Mouse (Mus musculus) embryonic facial prominence, embryonic 13.5 days (tissue): ENCODE data around the gene Ccdc107. TPM values are rescaled to one million over a fixed set of nuclear protein-coding genes. Genes with fewer than 3 reads are reported as not detected.

Experiments
- ATAC-seq: fragments of 200-750 bp; cut with Nextera tagmentation; 2 replicates; pipeline ENCODE4 v1.8.0; 2017; ENCODE audit warnings: low read depth; ENCODE audit not compliant: insufficient number of reproducible peaks, insufficient read depth, low FRiP score, low TSS enrichment
- H3K27ac ChIP-seq: fragments of 300-500 bp; sonication (generic); 2 replicates; pipeline ENCODE4 v1.5.1; 2015; ENCODE audit warnings: moderate library complexity, mild to moderate bottlenecking, inconsistent platforms
- H3K27me3 ChIP-seq: fragments of 300-500 bp; sonication (generic); 2 replicates; pipeline ENCODE4 v1.6.1; 2015; ENCODE audit warnings: mild to moderate bottlenecking, inconsistent platforms
- H3K36me3 ChIP-seq: fragments of 300-500 bp; sonication (generic); 2 replicates; pipeline ENCODE4 v1.6.1; 2015; ENCODE audit warnings: mild to moderate bottlenecking, inconsistent platforms
- H3K4me1 ChIP-seq: fragments of 300-500 bp; sonication (generic); 2 replicates; pipeline ENCODE4 v1.6.1; 2015; ENCODE audit warnings: inconsistent platforms
- H3K4me2 ChIP-seq: fragments of 300-500 bp; sonication (generic); 2 replicates; pipeline ENCODE4 v1.6.1; 2015; ENCODE audit warnings: moderate library complexity, mild to moderate bottlenecking, inconsistent platforms
- H3K4me3 ChIP-seq: fragments of 300-500 bp; sonication (generic); 2 replicates; pipeline ENCODE4 v1.5.1; 2015; ENCODE audit warnings: mild to moderate bottlenecking, inconsistent platforms
- H3K9ac ChIP-seq: fragments of 300-500 bp; sonication (generic); 2 replicates; pipeline ENCODE4 v1.6.1; 2015; ENCODE audit warnings: mild to moderate bottlenecking, inconsistent platforms
- H3K9me3 ChIP-seq: fragments of 300-500 bp; sonication (generic); 2 replicates; pipeline ENCODE4 v1.6.1; 2016; ENCODE audit warnings: inconsistent platforms
- WGBS: fragments of 180-500 bp; shearing (Covaris S2); methylation state at CpG from one replicate; pipeline ENCODE4 v1.1.7; 2015; ENCODE audit warnings: mixed read lengths; 5-methylcytosine and 5-hydroxymethylcytosine counted together
- polyA plus RNA-seq: library from polyadenylated mRNA; unstranded; fragments of >200 nt; fragmentation: Nextera tagmentation; extraction: Ambion mirVana; gene quantifications from 2 replicates; pipeline ENCODE4 v1.2.1, GENCODE M21; 2015

Gene Ccdc107
- polyA plus RNA-seq, 1 experiment from 2014 or later, result 66.2 TPM

GRCm38 (mm10) chr4:43515764-43516708, 23.3 kb downstream of the Ccdc107 start:
- H3K4me2 ChIP-seq, result no peak overlapping the region
- no peak for ATAC-seq
- no peak overlapping the region for H3K27ac ChIP-seq
- H3K36me3 ChIP-seq, result peaks cover 29% of the 10 kb centered on the region
- H3K9me3 ChIP-seq, result no peaks in the 10 kb centered on the region
- 70% methylated on average over 11 of the region's 11 CpGs for WGBS
- no peak overlapping the region for H3K4me3 ChIP-seq
- H3K27me3 ChIP-seq, result peaks cover 9% of the 10 kb centered on the region
- no peak overlapping the region for H3K9ac ChIP-seq
- peaks cover 28% of the 10 kb centered on the region for H3K4me1 ChIP-seq

GRCm38 (mm10) chr4:43519551-43519950, 26.9 kb downstream of the Ccdc107 start:
- Histone ChIP-seq H3K4me1 (peaks cover 49% of the 10 kb centered on the region), H3K4me3 (peak overlapping the region; percentile 26)
- ATAC-seq, result no peak

GRCm38 (mm10) chr4:43519956-43520355, 27.3 kb downstream of the Ccdc107 start:
- H3K9me3 ChIP-seq, result no peaks in the 10 kb centered on the region
- peaks cover 53% of the 10 kb centered on the region for H3K4me1 ChIP-seq
- peaks cover 27% of the 10 kb centered on the region for H3K27me3 ChIP-seq
- 12% methylated on average over 6 of the region's 6 CpGs for WGBS
- peak overlapping the region; percentile 54 for H3K4me2 ChIP-seq
- peaks cover 27% of the 10 kb centered on the region for H3K36me3 ChIP-seq
- H3K4me3 ChIP-seq, result peak overlapping the region; percentile 26
- no peak overlapping the region for H3K27ac ChIP-seq
- 0 out of 2 replicates have a peak overlapping the region, but pooled peaks have one; percentile 22 for H3K9ac ChIP-seq
- no peak for ATAC-seq

More at GRCm38 (mm10) chr4:43519551-43519950, 26.9 kb downstream of the Ccdc107 start:
- peak overlapping the region; percentile 54 for H3K4me2 ChIP-seq
- no peaks in the 10 kb centered on the region for H3K9me3 ChIP-seq
- peak overlapping the region; percentile 22; the same call in 1 of the 2 replicates for H3K9ac ChIP-seq
- H3K27me3 ChIP-seq, result peaks cover 23% of the 10 kb centered on the region
- WGBS, result 19% methylated on average over 10 of the region's 10 CpGs
- no peak overlapping the region for H3K27ac ChIP-seq
- H3K36me3 ChIP-seq, result peaks cover 27% of the 10 kb centered on the region

- Histone ChIP-seq H3K9me3 (no peaks in the 10 kb centered on the region), H3K4me3 (no peak overlapping the region), H3K4me1 (peaks cover 16% of the 10 kb centered on the region), H3K9ac (no peak overlapping the region), H3K27ac (no peak overlapping the region), H3K36me3 (peaks cover 21% of the 10 kb centered on the region), H3K4me2 (no peak overlapping the region), H3K27me3 (peaks cover 23% of the 10 kb centered on the region)
- ATAC-seq, result no peak
- 65% methylated on average over 5 of the region's 5 CpGs for WGBS
Observed at GRCm38 (mm10) chr4:43527880-43528279, 35.2 kb downstream of the Ccdc107 start.

GRCm38 (mm10) chr4:43528487-43528886, 35.8 kb downstream of the Ccdc107 start:
- Histone ChIP-seq H3K36me3 (peaks cover 27% of the 10 kb centered on the region), H3K4me1 (peaks cover 10% of the 10 kb centered on the region), H3K9me3 (no peaks in the 10 kb centered on the region), H3K4me2 (no peak overlapping the region), H3K9ac (no peak overlapping the region), H3K4me3 (no peak overlapping the region), H3K27me3 (peaks cover 17% of the 10 kb centered on the region), H3K27ac (no peak overlapping the region)
- 81% methylated on average over 9 of the region's 9 CpGs for WGBS
- ATAC-seq, result no peak

- Histone ChIP-seq H3K4me3 (no peak overlapping the region), H3K4me2 (no peak overlapping the region), H3K36me3 (peaks cover 42% of the 10 kb centered on the region), H3K27ac (no peak overlapping the region), H3K9ac (no peak overlapping the region), H3K9me3 (no peaks in the 10 kb centered on the region), H3K4me1 (no peaks in the 10 kb centered on the region), H3K27me3 (peaks cover 9% of the 10 kb centered on the region)
- no peak for ATAC-seq
- 70% methylated on average over 8 of the region's 8 CpGs for WGBS
Observed at GRCm38 (mm10) chr4:43530081-43530501, 37.4 kb downstream of the Ccdc107 start.

GRCm38 (mm10) chr4:43530581-43530980, 37.9 kb downstream of the Ccdc107 start:
- ATAC-seq, result no peak
- Histone ChIP-seq H3K4me3 (no peak overlapping the region), H3K9ac (no peak overlapping the region), H3K9me3 (no peaks in the 10 kb centered on the region), H3K27me3 (peaks cover 5% of the 10 kb centered on the region; the same call in 1 of the 2 replicates), H3K4me2 (no peak overlapping the region), H3K4me1 (no peaks in the 10 kb centered on the region), H3K36me3 (peaks cover 47% of the 10 kb centered on the region), H3K27ac (no peak overlapping the region)
- WGBS, result 23% methylated on average over 7 of the region's 7 CpGs

- no peaks in the 10 kb centered on the region for H3K4me1 ChIP-seq
- no peak overlapping the region for H3K27ac ChIP-seq
- H3K4me2 ChIP-seq, result no peak overlapping the region
- no peak for ATAC-seq
- no peak overlapping the region for H3K9ac ChIP-seq
- H3K4me3 ChIP-seq, result no peak overlapping the region
- WGBS, result 91% methylated on average over 9 of the region's 9 CpGs
- H3K36me3 ChIP-seq, result peaks cover 73% of the 10 kb centered on the region
- no peaks in the 10 kb centered on the region for H3K9me3 ChIP-seq
- no peaks in the 10 kb centered on the region for H3K27me3 ChIP-seq
Observed at GRCm38 (mm10) chr4:43533270-43533669, 40.6 kb downstream of the Ccdc107 start.

GRCm38 (mm10) chr4:43535628-43536027, 42.9 kb downstream of the Ccdc107 start:
- Histone ChIP-seq H3K27me3 (no peaks in the 10 kb centered on the region), H3K27ac (no peak overlapping the region), H3K9me3 (no peaks in the 10 kb centered on the region), H3K36me3 (peaks cover 97% of the 10 kb centered on the region), H3K4me3 (no peak overlapping the region), H3K4me1 (no peaks in the 10 kb centered on the region), H3K9ac (no peak overlapping the region), H3K4me2 (no peak overlapping the region)
- no peak for ATAC-seq
- WGBS, result 96% methylated on average over 8 of the region's 8 CpGs

- Histone ChIP-seq H3K36me3 (peaks cover 98% of the 10 kb centered on the region), H3K27ac (no peak overlapping the region), H3K9ac (no peak overlapping the region), H3K9me3 (no peaks in the 10 kb centered on the region), H3K4me2 (no peak overlapping the region), H3K4me1 (no peaks in the 10 kb centered on the region), H3K27me3 (no peaks in the 10 kb centered on the region), H3K4me3 (no peak overlapping the region)
- 92% methylated on average over 9 of the region's 9 CpGs for WGBS
- ATAC-seq, result no peak
Observed at GRCm38 (mm10) chr4:43536031-43536430, 43.3 kb downstream of the Ccdc107 start.

GRCm38 (mm10) chr4:43542044-43542443, 49.3 kb downstream of the Ccdc107 start:
- H3K36me3 ChIP-seq, result peaks cover 99% of the 10 kb centered on the region
- no peak overlapping the region for H3K4me2 ChIP-seq
- no peaks in the 10 kb centered on the region for H3K9me3 ChIP-seq
- no peak overlapping the region for H3K27ac ChIP-seq
- no peaks in the 10 kb centered on the region for H3K4me1 ChIP-seq
- H3K9ac ChIP-seq, result no peak overlapping the region
- no peak overlapping the region for H3K4me3 ChIP-seq
- WGBS, result 56% methylated on average over 3 of the region's 3 CpGs
- no peaks in the 10 kb centered on the region for H3K27me3 ChIP-seq
- no peak for ATAC-seq
